Mouse (Mus musculus) activated CD4-positive, CD25-positive, alpha-beta regulatory T cell, adult 4 months (primary cell): ENCODE results near the gene Farp1. TPM values are rescaled to one million over a fixed set of nuclear protein-coding genes. Genes with fewer than 3 reads are reported as not detected.
A peak's percentile ranks its signal among the peaks of the same experiment; 100 is the strongest.

Experiments used
- ATAC-seq: one replicate; pipeline ENCODE4 v1.8.0; 2017
- polyA plus RNA-seq, 2 experiments: library from polyadenylated mRNA; unstranded; fragments of 100-300 nt; shearing (Covaris generic); gene quantifications; one replicate each; pipeline ENCODE4 v1.2.1; 2017

Farp1 gene
- polyA plus RNA-seq, 2 experiments from 2014 or later = 2.4 TPM

DNA sequence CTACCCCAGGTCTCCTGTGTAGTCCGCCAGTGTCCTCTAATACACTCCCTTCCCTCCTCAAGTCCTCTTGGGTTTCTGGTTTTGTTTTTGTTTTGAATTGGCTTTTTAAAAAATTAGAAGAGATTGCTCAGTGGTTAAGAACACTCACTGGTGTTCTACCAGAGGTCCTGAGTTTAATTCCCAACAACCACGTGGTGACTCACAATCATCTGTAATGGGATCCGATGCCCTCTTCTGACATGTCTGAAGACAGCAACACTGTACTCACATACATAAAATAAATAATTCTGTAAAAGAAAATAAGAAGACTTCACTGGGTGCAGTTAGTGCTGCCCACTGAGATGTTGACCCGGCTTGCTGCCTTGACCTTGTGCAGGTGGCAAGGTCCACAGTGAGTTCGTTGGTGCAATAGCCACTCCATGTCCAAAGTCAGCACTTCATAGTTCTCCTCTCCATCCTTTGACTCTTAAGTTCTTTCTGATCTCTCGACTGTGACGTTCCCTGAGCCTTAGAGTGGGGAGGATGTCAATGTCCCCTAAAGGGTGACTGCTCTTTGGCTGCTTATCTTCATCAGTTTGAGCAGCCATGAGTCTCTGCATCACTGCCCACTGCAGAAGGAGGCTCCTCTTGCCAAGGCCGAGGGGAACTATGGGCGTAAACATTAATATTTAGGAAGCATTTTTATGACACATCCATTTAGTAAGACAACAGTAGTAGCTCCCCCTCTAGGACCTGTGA, 194.2 kb downstream of the Farp1 start:
- ATAC-seq = no peak

- no peak for ATAC-seq
Measured at GRCm38 (mm10) chr14:121231232-121231631, 196.2 kb downstream of the Farp1 start.

DNA sequence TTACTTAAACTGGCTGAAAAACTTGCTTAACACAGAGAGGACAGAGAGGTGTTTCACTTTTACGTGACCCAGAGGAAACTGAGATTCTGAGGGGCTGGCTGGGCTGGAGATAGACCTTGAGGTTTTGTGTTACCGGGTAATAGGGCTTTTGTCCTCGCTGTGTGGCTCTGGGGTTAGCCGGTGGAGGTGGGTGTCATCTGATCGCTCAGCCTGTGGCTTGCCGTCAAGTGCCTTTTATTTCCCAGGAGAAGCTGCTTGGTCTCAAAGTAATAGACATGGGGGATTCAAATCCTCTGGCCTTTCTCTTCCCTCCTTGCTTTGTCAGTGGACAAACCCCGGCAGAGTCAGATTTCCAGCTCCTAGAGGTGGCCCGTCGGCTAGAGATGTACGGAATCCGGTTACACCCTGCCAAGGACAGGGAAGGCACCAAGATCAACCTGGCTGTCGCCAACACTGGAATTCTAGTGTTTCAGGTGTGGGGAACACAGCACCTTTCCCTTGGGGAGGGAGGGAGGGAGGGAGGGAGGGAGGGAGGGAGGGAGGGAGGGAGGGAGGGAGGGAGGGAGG, 199.8 kb downstream of the Farp1 start:
- ATAC-seq = no peak

DNA sequence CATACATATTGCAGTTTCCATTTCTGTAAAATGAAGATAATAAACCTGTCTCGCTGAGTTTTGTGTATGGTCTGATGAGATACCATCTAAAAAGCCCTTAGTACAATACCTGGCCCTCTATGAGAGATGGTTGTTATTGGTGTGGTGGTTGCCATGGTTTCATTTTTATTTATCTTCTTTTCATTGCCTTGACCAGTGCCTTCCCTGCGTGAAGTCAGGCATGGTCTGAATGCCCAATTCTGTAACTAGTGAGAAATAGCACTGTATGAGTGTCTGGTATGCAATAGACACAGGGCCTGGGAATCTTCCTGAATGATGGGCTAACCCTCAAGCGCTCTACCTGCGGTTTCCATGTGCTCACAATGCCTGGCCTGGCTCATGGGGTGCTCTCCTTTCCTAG, 201.7 kb downstream of the Farp1 start:
- ATAC-seq = no peak

DNA sequence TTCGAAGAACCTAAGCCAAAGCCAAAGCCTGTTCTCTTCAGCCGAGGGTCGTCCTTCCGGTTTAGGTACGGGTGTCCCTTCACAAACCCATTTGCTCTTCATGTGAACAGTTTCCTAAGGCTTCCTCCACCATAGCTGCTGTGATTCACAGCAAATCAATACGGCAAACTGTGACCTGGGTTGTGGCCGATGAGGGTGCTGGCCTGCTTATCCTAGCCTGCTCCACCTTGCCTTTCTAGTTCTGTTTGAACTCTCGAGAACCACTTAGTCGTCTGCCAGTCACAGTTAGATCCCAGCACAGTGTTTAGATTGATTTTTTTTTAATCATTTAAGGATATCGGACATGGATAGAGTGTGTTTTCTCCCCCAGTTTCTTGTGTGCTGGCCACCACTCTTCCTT, 203.7 kb downstream of the Farp1 start:
- ATAC-seq = no peak

DNA sequence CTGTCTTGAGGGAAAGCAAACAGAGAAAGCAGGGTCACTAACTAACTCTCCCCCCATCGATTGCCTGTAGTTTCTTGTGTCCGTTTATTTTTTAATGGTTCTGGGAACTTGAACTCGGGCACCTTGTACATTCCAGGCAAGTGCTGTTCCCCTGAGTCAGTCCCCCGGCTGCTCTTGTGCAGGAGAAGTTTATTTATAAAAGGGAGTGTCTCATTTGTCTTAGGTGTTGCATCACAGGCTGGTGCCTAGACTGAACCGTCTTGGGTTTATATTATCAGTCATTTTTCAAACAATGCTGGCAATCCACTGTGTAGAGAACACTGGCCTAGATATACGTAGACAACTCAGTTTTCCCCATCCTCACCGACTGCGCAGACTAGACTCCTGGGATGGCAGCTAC, 204.4 kb downstream of the Farp1 start:
- ATAC-seq = no peak

DNA sequence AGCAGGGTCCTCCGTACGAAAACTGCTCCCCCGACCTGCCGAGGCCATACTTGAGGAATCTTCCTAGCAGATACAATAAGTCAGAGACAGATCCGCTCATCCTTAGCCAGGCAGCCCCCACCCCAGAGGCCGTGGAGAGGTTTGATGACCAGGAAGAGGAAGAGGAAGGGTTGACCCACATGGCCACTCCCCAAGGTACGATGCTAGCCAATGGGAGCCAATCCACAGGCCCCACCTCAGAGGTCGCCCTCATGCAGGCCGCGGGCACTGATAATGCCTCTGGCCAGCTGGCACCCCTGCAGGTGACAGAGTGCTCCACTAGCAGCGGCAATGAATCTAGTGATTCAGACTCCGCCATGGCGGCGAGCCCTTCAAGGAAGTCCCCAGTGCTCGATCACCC, 209.1 kb downstream of the Farp1 start:
- no peak for ATAC-seq

GRCm38 (mm10) chr14:121246048-121246731, 211.2 kb downstream of the Farp1 start:
- no peak for ATAC-seq

DNA sequence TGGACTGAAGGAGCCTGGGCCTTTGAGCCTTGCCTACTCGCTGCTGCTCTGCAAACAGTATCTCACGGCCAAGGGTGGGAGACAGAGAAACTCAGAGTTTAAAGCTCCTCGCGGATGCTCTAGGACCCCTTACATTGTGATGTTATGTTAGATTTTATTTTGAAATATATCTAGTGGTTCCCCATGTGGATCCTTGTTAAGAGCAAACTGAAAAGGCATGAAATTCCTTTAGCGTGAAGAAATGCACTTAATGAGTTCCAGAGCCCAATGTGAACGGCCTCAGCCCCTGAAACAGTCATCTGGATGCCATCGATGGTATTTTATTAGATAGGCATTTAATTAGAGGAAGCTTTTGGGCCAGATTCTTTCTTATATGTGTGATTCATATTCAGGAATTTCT, 212.3 kb downstream of the Farp1 start:
- no peak for ATAC-seq

DNA sequence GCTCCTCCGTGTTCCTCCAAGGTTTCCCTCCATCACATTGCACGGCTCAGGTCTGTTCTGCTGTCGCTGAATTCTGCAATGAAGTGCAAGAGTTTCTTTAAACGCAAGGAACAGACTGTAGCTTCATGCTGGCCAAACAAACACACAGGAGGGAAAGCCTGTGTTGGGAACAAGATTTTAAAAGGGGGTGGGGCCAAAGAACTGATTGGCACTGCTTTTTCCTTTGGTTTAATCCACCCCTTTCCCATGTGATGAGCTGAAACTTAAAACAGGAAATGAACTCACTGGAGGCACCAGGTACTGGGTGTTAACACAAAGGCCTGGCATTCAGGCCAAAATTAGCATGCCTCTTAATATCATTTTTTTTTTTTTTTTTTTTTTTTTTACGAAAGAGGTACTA, 213.3 kb downstream of the Farp1 start:
- ATAC-seq = no peak

GRCm38 (mm10) chr14:121251099-121251498, 216.1 kb downstream of the Farp1 start:
- ATAC-seq = no peak

GRCm38 (mm10) chr14:121251708-121252107, 216.7 kb downstream of the Farp1 start:
- no peak for ATAC-seq

DNA sequence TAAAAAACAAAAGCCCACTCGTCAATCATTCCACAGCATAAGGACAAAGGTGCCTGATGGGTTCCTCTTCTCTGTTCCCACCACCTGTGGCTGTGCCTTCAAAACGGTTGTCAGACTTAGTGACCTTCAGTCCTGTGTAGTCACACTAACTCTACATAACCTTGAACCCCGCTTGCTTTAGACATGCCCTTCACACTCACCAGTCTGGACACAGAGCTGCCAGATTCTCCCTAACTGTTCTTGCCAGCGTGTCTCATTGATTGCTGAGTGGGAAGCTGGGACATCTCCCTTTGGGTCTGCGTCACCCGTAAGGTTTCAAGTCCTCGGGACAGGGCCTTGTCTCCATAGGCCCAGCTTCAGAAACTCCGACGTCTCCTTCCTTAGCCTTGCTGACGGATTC, 217.5 kb downstream of the Farp1 start:
- no peak for ATAC-seq

GRCm38 (mm10) chr14:121254869-121255268, 219.9 kb downstream of the Farp1 start:
- ATAC-seq = no peak

DNA sequence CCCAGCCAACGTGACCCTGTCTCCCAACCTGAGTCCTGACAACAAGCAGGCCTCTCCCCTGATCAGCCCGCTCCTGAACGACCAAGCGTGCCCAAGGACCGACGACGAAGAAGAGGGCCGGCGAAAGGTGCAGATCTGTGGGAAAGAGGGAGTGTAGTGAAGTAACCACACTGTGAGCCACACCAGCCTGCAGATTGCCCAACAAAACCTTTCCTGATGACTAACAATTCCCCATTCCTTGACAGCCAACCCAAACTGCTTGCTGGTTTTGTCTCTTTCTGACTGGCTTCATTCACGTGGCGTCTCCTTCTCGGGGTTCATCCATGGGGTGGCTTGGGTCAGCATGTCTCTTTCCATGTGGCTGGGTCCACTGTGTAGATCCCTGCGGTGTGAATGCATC, 220.5 kb downstream of the Farp1 start:
- no peak for ATAC-seq

DNA sequence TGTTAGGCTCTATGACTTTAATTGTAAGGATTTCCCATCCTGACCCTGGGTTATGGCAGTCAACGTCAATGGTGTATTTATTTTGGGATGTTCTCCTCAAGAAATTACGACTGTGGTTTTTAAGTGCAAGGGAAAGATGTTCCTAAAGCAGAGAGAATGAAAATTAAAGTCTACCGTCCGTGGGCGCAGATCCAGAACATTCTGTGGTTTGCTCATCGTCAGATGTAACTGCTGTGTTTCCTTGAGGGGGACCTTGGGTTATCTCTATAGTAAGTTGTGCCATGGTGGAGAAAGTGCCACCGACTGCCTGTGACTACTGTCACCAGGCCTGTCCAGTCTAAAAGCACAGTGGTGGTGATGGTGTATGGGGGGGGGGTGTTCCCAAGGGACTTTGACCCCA, 221.9 kb downstream of the Farp1 start:
- ATAC-seq = no peak

GRCm38 (mm10) chr14:121259332-121259731, 224.3 kb downstream of the Farp1 start:
- no peak for ATAC-seq

DNA sequence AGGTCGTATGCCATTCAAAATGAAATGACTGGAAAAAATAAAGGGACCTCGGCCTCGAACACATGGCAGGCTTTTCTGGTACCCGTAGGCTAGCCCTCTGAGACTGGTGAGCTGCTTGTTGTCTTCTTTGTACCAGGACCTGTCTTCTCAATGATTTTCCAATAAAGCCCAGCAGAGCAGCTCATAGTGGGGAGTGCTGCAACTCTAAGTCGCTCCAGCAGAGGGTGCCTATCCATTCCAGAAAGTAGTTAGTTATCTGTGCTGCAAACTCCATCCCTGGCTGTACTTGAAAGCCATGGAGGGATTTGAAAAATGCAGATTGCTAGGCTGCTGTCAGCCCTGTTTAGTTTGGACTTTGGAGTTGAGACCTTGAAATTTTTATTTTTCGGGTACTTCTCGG, 224.8 kb downstream of the Farp1 start:
- peak; percentile 66 for ATAC-seq

- ATAC-seq = peak; percentile 74
Measured at GRCm38 (mm10) chr14:121261229-121261879, 226.4 kb downstream of the Farp1 start.

DNA sequence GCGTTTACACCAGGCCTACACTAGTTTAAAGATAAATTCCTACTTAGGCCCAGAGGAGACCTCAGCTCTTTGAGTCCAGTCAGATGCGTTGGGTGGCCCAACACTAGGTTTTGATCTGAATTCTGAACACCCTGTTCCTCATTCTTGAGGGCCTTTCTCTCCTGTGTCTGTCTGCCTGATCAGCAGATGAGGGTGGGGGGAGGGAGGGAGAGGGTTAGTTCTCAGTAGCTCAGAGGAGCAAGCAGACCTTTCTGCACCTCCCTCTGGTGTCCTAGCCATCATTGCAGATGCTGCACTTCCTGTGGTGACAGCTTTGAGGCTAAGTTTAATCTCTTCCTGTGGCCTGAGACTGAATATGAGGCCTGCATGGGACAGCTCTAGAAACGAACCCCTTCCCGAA, 227.6 kb downstream of the Farp1 start:
- no peak for ATAC-seq

GRCm38 (mm10) chr14:121263912-121264311, 228.9 kb downstream of the Farp1 start:
- ATAC-seq = no peak

DNA sequence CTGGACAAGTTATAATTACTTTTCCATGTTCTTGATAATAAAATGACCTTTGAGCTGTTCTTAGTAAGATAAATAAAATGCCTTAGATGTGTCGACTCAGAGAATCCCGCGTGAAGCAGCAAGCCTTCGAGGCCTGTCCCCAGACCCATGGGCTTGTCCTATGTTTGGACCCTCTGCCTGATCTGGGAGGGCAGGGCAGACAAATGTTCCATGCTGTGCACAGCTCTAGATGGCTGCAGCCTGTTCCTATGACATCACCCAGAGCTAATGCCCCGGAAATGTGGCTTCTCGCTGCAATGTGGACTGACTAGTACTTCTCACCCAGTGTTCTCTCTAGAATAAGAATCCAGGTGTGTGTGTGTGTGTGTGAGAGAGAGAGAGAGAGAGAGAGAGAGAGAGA, 229.5 kb downstream of the Farp1 start:
- ATAC-seq = no peak

- no peak for ATAC-seq
Measured at GRCm38 (mm10) chr14:121267801-121268200, 232.8 kb downstream of the Farp1 start.

DNA sequence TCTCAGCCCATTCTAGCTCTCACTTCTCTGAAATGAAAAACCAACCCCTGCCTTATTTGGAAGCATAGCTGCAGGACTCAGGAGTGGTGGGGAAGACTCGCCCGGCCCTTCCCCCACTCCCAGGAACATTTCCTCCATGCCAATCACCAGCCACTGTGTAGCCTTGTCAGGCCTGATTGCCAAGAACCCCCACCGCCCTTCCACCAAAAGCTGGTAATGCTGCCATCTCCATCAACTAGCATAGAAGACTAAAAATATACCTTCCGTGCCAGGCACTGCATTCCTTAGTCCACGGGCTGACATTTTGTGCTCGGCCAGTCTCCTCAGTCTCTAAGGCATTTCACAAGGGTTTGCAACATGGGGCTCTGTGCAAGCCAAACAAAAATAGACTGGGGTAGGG, 235.5 kb downstream of the Farp1 start:
- ATAC-seq = no peak
